Mouse (Mus musculus) myocyte (in vitro differentiated cells): ENCODE measurements around the gene Hcn1.

Experiments used
- E2F4 ChIP-seq: IDR thresholded peaks from one replicate; pipeline ENCODE4 v1.6.1; 2011; ENCODE audit warnings: mild to moderate bottlenecking, control low read depth, moderate library complexity; ENCODE audit not compliant: insufficient read depth
- MAX ChIP-seq: IDR thresholded peaks from one replicate; pipeline ENCODE4 v1.6.1; 2011; ENCODE audit warnings: low read depth, mild to moderate bottlenecking, control low read depth
- MYOD1 ChIP-seq, 3 experiments: IDR thresholded peaks; one replicate each; pipeline ENCODE4 v1.6.1; 2011; ENCODE audit warnings: control low read depth in 2 of 3, low read depth in 2 of 3, mild to moderate bottlenecking in 2 of 3, moderate library complexity in 1 of 3; ENCODE audit not compliant: insufficient read length in 2 of 3, control insufficient read depth in 1 of 3
- POLR2A ChIP-seq: IDR thresholded peaks from one replicate; pipeline ENCODE4 v1.6.1; 2011; ENCODE audit warnings: low read depth, mild to moderate bottlenecking, control low read depth, moderate library complexity; ENCODE audit not compliant: insufficient read length
- TCF12 ChIP-seq: IDR thresholded peaks from one replicate; pipeline ENCODE4 v1.6.1; 2011; ENCODE audit warnings: mild to moderate bottlenecking, control low read depth; ENCODE audit not compliant: poor library complexity, insufficient read depth, severe bottlenecking
- USF1 ChIP-seq: IDR thresholded peaks from one replicate; pipeline ENCODE4 v1.6.1; 2011; ENCODE audit warnings: low read depth, mild to moderate bottlenecking, control low read depth, moderate library complexity

- TF ChIP-seq MYOD1 (IDR thresholded peaks at IDR 0.05; ENCODE audit: control insufficient read depth in 1 of 3, insufficient read length in 2 of 3, low read depth in 2 of 3) (no peak), TCF12 (no peak), USF1 (no peak), POLR2A (no peak), E2F4 (no peak), MAX (no peak)
These were observed 142.3 kb downstream of the Hcn1 start for GRCm38 (mm10) chr13:117744451-117744850.
